Mouse (Mus musculus) erythroblast, embryonic 14.5 days (primary cell): ENCODE measurements around the gene Aars2.

Experiments
- GATA1 ChIP-seq: IDR thresholded peaks from 2 replicates; pipeline ENCODE4 v1.6.1; 2012; ENCODE audit warnings: low read length, inconsistent platforms, mixed read lengths
- TAL1 ChIP-seq: IDR thresholded peaks from 3 replicates; pipeline ENCODE4 v1.6.1; 2012; ENCODE audit warnings: low read length, inconsistent platforms, mixed read lengths

DNA sequence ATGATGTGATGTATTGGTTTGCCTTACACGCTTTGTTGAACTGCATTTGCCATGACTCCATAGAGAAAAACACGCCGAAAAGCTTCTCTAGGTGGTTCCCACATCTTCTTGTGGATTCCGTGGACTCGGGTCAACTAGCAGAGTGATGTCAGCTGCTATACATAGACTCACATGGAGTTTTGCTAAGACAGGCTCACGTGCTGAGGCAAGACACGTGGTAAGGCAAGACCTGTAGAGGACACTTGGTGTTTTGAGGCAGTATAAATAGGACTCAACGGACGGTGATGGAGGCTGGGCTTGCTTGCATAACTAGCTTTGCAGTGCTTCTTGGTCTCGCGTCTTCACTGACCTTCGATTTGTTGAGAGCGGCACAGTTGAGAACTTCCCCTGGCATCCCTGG lies 8.2 kb upstream of the Aars2 start:
- no peak for TF ChIP-seq TAL1
- TF ChIP-seq GATA1: no peak
